Mouse (Mus musculus): ENCODE data around the gene Gm17555.
"Not testable (repeated sequence)": the region's sequence is repeated elsewhere in the genome, so short reads cannot be mapped to it uniquely, and the experiment has no call there.

The Gm17555 gene

GRCm38 (mm10) chr2:126214800-126215199, at the start of gene Gm17555:
Gene Gm17555, plus strand, starts transcription at chr2:126215100.
- DNase-seq = not testable (repeated sequence)

DNA sequence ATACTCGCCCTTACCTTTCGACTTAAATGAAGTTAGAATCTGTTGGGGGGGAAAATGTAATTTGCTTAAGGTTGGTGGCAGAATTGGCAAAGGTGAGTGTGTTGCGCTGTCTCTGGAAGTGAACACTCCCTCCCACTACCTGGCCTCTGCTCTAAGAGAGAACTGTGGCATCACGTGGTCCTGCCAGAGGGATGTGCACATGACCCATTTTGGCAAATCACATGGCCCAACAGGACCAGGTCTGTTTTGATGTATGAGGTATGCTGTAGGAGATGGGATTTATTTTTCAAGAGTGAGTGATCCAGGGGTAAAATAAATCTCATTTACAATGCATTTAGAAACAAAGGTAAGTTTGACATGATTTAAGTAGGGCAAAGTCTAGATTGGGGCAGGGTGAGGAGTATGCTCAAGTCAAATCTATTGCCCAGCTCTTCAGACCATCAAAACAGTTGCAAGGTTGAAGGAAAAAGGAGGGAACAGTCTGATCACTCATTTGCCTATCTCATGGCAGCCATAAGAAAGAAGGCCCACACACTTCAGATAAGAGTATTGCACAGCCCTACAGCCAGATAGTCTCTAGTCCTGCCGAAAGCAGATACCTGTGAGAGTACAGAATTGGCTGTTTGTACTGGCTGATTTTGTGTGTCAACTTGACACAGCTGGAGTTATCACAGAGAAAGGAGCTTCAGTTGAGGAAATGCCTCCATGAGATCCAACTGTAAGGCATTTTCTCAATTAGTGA, 49.5 kb upstream of the Gm17555 start:
- no peak for DNase-seq

DNA sequence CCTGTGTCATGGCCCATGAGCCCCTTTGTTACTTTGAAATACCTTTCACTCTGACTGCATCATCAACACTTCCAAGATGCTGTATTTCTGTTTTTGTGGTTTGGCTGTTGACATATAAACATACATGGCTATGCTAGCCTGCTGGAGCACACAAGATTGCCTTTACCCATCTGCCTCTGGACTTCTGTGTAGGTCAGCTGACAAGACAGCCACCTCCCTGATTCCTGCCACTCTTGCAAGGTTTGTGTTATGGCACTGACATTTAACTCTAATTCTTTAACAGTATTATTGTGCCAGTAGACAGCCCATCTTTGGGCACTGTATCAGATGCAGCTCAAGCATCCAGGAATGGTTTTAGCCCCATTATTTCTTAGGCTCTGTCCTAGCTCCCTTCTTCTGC, 48.6 kb upstream of the Gm17555 start:
- DNase-seq = no peak

DNA sequence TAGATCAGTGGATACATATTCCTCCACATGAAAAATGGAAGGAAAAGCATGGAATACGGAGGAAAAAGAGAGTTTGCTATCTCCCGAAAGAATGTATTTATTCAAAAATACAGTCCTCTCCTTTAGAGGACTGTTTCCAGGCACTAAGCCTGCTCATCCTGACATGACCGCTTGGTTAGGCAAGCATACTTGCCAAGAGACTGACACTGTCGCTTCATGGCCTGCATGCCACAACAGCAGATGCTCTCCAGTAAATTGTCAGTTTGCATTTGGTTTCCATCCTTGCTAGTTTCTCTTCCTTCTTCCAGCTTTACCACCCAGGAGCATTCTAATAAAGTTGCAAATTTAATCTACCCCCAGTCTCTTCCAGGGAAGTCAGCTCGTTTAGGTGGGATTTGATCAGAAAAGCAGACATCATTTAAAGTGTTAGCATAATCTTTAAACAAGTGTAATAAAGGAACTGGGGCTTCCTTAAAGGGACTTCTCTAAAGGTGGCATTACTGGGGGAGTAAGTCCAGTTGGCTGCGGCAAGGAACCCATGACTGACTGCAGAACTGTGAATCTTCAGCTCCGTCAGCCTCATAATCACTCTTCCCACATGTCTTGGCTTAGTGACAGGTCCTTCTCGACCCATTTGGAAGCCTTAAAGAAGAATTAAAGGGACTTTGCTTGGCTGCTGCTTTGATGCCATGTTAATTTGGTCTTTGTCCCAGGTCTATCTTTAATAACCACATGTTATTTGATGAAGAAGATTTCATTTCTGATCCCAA, 47.9 kb upstream of the Gm17555 start:
- DNase-seq = no peak

- DNase-seq = no peak
These were observed 43.5 kb upstream of the Gm17555 start for GRCm38 (mm10) chr2:126171427-126171826.

GRCm38 (mm10) chr2:126191306-126191705, 23.6 kb upstream of the Gm17555 start:
- no peak for DNase-seq

- DNase-seq = no peak
These were observed 22.8 kb upstream of the Gm17555 start for GRCm38 (mm10) chr2:126192129-126192528.

GRCm38 (mm10) chr2:126195631-126196356, 19.1 kb upstream of the Gm17555 start:
- no peak for DNase-seq

GRCm38 (mm10) chr2:126198971-126199370, 15.9 kb upstream of the Gm17555 start:
- no peak for DNase-seq

- DNase-seq = no peak
These were observed 3.8 kb upstream of the Gm17555 start for GRCm38 (mm10) chr2:126211011-126211680.

- DNase-seq = no peak
These were observed 12.7 kb downstream of the Gm17555 start for GRCm38 (mm10) chr2:126227581-126227980.

GRCm38 (mm10) chr2:126231731-126232130, 16.8 kb downstream of the Gm17555 start:
- no peak for DNase-seq

- no peak for DNase-seq
These were observed 22.0 kb downstream of the Gm17555 start for GRCm38 (mm10) chr2:126236905-126237304.

GRCm38 (mm10) chr2:126245446-126245845, 30.5 kb downstream of the Gm17555 start:
- DNase-seq = peak; percentile 32

GRCm38 (mm10) chr2:126248536-126248935, 33.6 kb downstream of the Gm17555 start:
- DNase-seq = no peak

GRCm38 (mm10) chr2:126252211-126252610, 37.3 kb downstream of the Gm17555 start:
- no peak for DNase-seq

Measured in embryo, embryonic 11 days (tissue).